Mouse (Mus musculus): ENCODE results near the gene Med29. TPM values are rescaled to one million over a fixed set of nuclear protein-coding genes. Genes with fewer than 3 reads are reported as not detected.

Med29 gene
- polyA plus RNA-seq, 1 experiment from 2014 or later, result 40.1 TPM

- H3K4me1 ChIP-seq (replicated peaks; ENCODE audit: control insufficient read depth, insufficient read depth, low read length), result peaks cover 24% of the 10 kb centered on the region
- H3K9ac ChIP-seq (ENCODE audit: low read length), result peak overlapping the region; percentile 69
- H3K27ac ChIP-seq (ENCODE audit: low read depth, low read length), result peak overlapping the region; percentile 66
- H3K4me3 ChIP-seq (ENCODE audit: low read depth, low read length), result peak overlapping the region; percentile 24
- DNase-seq (ENCODE audit: low spot score) (peak; percentile 80), ATAC-seq (replicated peaks; ENCODE audit: low FRiP score) (no peak)
- H3K4me2 ChIP-seq (ENCODE audit: low read depth, low read length, severe bottlenecking), result peak overlapping the region; percentile 54
- no peaks in the 10 kb centered on the region for H3K36me3 ChIP-seq (ENCODE audit: control insufficient read depth, insufficient read depth, low read length)
- H3K27me3 ChIP-seq (ENCODE audit: control insufficient read depth, insufficient read depth, low read length), result 0 out of 2 replicates have a peak, but pooled peaks cover 2% of the 10 kb centered on the region
- H3K9me3 ChIP-seq (ENCODE audit: control insufficient read depth, low read length), result no peaks in the 10 kb centered on the region
- WGBS, result 3% methylated on average over 19 of the region's 20 CpGs
Observed at GRCm38 (mm10) chr7:28381938-28382337, 10.6 kb downstream of the Med29 start.

- Histone ChIP-seq H3K9ac (ENCODE audit: low read length) (peak overlapping the region; percentile 69), H3K36me3 (ENCODE audit: control insufficient read depth, insufficient read depth, low read length) (no peaks in the 10 kb centered on the region), H3K27me3 (ENCODE audit: control insufficient read depth, insufficient read depth, low read length) (0 out of 2 replicates have a peak, but pooled peaks cover 2% of the 10 kb centered on the region), H3K4me1 (replicated peaks; ENCODE audit: control insufficient read depth, insufficient read depth, low read length) (peaks cover 27% of the 10 kb centered on the region), H3K27ac (ENCODE audit: low read depth, low read length) (peak overlapping the region; percentile 66), H3K4me3 (ENCODE audit: low read depth, low read length) (peak overlapping the region; percentile 10; the same call in 1 of the 2 replicates), H3K4me2 (ENCODE audit: low read depth, low read length, severe bottlenecking) (peak overlapping the region; percentile 54), H3K9me3 (ENCODE audit: control insufficient read depth, low read length) (no peaks in the 10 kb centered on the region)
- DNase-seq (ENCODE audit: low spot score) (peak; percentile 73), ATAC-seq (replicated peaks; ENCODE audit: low FRiP score) (peak; percentile 40; the same call in 1 of the 2 replicates)
- 6% methylated on average over 30 of the region's 30 CpGs for whole genome bisulfite sequencing
Observed at GRCm38 (mm10) chr7:28381017-28381790, 11.3 kb downstream of the Med29 start.

- no peak for ATAC-seq (replicated peaks; ENCODE audit: low FRiP score)
- peaks cover 31% of the 10 kb centered on the region for H3K4me1 ChIP-seq (replicated peaks; ENCODE audit: control insufficient read depth, insufficient read depth, low read length)
- 57% methylated on average over 17 of the region's 17 CpGs for WGBS
Observed at GRCm38 (mm10) chr7:28380237-28381016, 12.1 kb downstream of the Med29 start, which contains the start of gene Zfp36. Gene Zfp36 (minus strand): TSS chr7:28380253.

GRCm38 (mm10) chr7:28378769-28379651, 13.5 kb downstream of the Med29 start:
- peak; percentile 89 for DNase-seq (ENCODE audit: low spot score)
- peak overlapping the region; percentile 47 for H3K4me3 ChIP-seq (ENCODE audit: low read depth, low read length)
- H3K4me2 ChIP-seq (ENCODE audit: low read depth, low read length, severe bottlenecking), result peak overlapping the region; percentile 78
- peak overlapping the region; percentile 8; the same call in 1 of the 2 replicates for H3K27ac ChIP-seq (ENCODE audit: low read depth, low read length)
- H3K36me3 ChIP-seq (ENCODE audit: control insufficient read depth, insufficient read depth, low read length), result no peaks in the 10 kb centered on the region
- H3K27me3 ChIP-seq (ENCODE audit: control insufficient read depth, insufficient read depth, low read length), result 0 out of 2 replicates have a peak, but pooled peaks cover 2% of the 10 kb centered on the region
- WGBS, result under 1% methylated on average over 53 of the region's 53 CpGs
- peak; percentile 45 for ATAC-seq (replicated peaks; ENCODE audit: low FRiP score)
- H3K4me1 ChIP-seq (replicated peaks; ENCODE audit: control insufficient read depth, insufficient read depth, low read length), result peaks cover 34% of the 10 kb centered on the region
- H3K9me3 ChIP-seq (ENCODE audit: control insufficient read depth, low read length), result no peaks in the 10 kb centered on the region
- peak overlapping the region; percentile 72 for H3K9ac ChIP-seq (ENCODE audit: low read length)

More at GRCm38 (mm10) chr7:28380237-28381016, 12.1 kb downstream of the Med29 start, which contains the start of gene Zfp36:
- Histone ChIP-seq H3K9ac (ENCODE audit: low read length) (peak within 1 kb of the TSS; percentile 72), H3K27ac (ENCODE audit: low read depth, low read length) (peak within 1 kb of the TSS; percentile 66; the same call in 1 of the 2 replicates), H3K4me2 (ENCODE audit: low read depth, low read length, severe bottlenecking) (peak within 1 kb of the TSS; percentile 78), H3K4me3 (ENCODE audit: low read depth, low read length) (peak within 1 kb of the TSS; percentile 47), H3K36me3 (ENCODE audit: control insufficient read depth, insufficient read depth, low read length) (no peaks in the 10 kb centered on the region), H3K27me3 (ENCODE audit: control insufficient read depth, insufficient read depth, low read length) (0 out of 2 replicates have a peak, but pooled peaks cover 2% of the 10 kb centered on the region), H3K9me3 (ENCODE audit: control insufficient read depth, low read length) (no peaks in the 10 kb centered on the region)
- no peak for DNase-seq (ENCODE audit: low spot score)

GRCm38 (mm10) chr7:28378066-28378690, 14.3 kb downstream of the Med29 start:
- H3K27ac ChIP-seq (ENCODE audit: low read depth, low read length), result no peak overlapping the region
- DNase-seq (ENCODE audit: low spot score), result no peak
- peak overlapping the region; percentile 47 for H3K4me3 ChIP-seq (ENCODE audit: low read depth, low read length)
- H3K27me3 ChIP-seq (ENCODE audit: control insufficient read depth, insufficient read depth, low read length), result 0 out of 2 replicates have a peak, but pooled peaks cover 2% of the 10 kb centered on the region
- H3K36me3 ChIP-seq (ENCODE audit: control insufficient read depth, insufficient read depth, low read length), result no peaks in the 10 kb centered on the region
- WGBS, result 45% methylated on average over 32 of the region's 32 CpGs
- H3K9me3 ChIP-seq (ENCODE audit: control insufficient read depth, low read length), result no peaks in the 10 kb centered on the region
- peak overlapping the region; percentile 72 for H3K9ac ChIP-seq (ENCODE audit: low read length)
- H3K4me2 ChIP-seq (ENCODE audit: low read depth, low read length, severe bottlenecking), result peak overlapping the region; percentile 78
- ATAC-seq (replicated peaks; ENCODE audit: low FRiP score), result no peak
- peaks cover 34% of the 10 kb centered on the region for H3K4me1 ChIP-seq (replicated peaks; ENCODE audit: control insufficient read depth, insufficient read depth, low read length)

GRCm38 (mm10) chr7:28377190-28378065, 15.1 kb downstream of the Med29 start:
- 74% methylated on average over 18 of the region's 18 CpGs for WGBS
- no peaks in the 10 kb centered on the region for H3K36me3 ChIP-seq (ENCODE audit: control insufficient read depth, insufficient read depth, low read length)
- 0 out of 2 replicates have a peak, but pooled peaks cover 2% of the 10 kb centered on the region for H3K27me3 ChIP-seq (ENCODE audit: control insufficient read depth, insufficient read depth, low read length)
- peak overlapping the region; percentile 47 for H3K4me3 ChIP-seq (ENCODE audit: low read depth, low read length)
- no peak overlapping the region for H3K27ac ChIP-seq (ENCODE audit: low read depth, low read length)
- no peak overlapping the region; the same call in 1 of the 2 replicates for H3K9ac ChIP-seq (ENCODE audit: low read length)
- peak overlapping the region; percentile 78; the same call in 1 of the 2 replicates for H3K4me2 ChIP-seq (ENCODE audit: low read depth, low read length, severe bottlenecking)
- H3K4me1 ChIP-seq (replicated peaks; ENCODE audit: control insufficient read depth, insufficient read depth, low read length), result peaks cover 34% of the 10 kb centered on the region
- DNase-seq (ENCODE audit: low spot score) (no peak), ATAC-seq (replicated peaks; ENCODE audit: low FRiP score) (no peak)
- H3K9me3 ChIP-seq (ENCODE audit: control insufficient read depth, low read length), result no peaks in the 10 kb centered on the region
